Mouse (Mus musculus): ENCODE results near the gene Nudt22.
"Not testable (repeated sequence)": the region's sequence is repeated elsewhere in the genome, so short reads cannot be mapped to it uniquely, and the experiment has no call there.

Nudt22 gene

GRCm38 (mm10) chr19:6995255-6995991 is 494 bp downstream of the Nudt22 start:
- no peak for DNase-seq (ENCODE audit: low read depth, low spot score)

- DNase-seq (ENCODE audit: low read depth, low spot score) = no peak
Observed at GRCm38 (mm10) chr19:6994489-6994888, 1.4 kb downstream of the Nudt22 start.

GRCm38 (mm10) chr19:6994002-6994401 is 1.9 kb downstream of the Nudt22 start:
- no peak for DNase-seq (ENCODE audit: low read depth, low spot score)

GRCm38 (mm10) chr19:6993011-6993770 is 2.7 kb downstream of the Nudt22 start:
- DNase-seq (ENCODE audit: low read depth, low spot score) = no peak

- peak; percentile 98 for DNase-seq (ENCODE audit: low read depth, low spot score)
Observed at GRCm38 (mm10) chr19:6992011-6992858, 3.7 kb downstream of the Nudt22 start, which contains the start of gene Dnajc4. TSS of gene Dnajc4 (minus strand) at chr19:6992572.

- DNase-seq (ENCODE audit: low read depth, low spot score) = not testable (repeated sequence)
Observed at GRCm38 (mm10) chr19:6991166-6991565, 4.8 kb downstream of the Nudt22 start.

- DNase-seq (ENCODE audit: low read depth, low spot score) = no peak
Observed at GRCm38 (mm10) chr19:6990712-6991111, 5.2 kb downstream of the Nudt22 start.

- DNase-seq (ENCODE audit: low read depth, low spot score) = no peak
Observed at GRCm38 (mm10) chr19:6989251-6989650, 6.7 kb downstream of the Nudt22 start.

- no peak for DNase-seq (ENCODE audit: low read depth, low spot score)
Observed at GRCm38 (mm10) chr19:6987904-6988285, 8.0 kb downstream of the Nudt22 start.

- DNase-seq (ENCODE audit: low read depth, low spot score) = peak; percentile 65
Observed at GRCm38 (mm10) chr19:6987061-6987903, 8.6 kb downstream of the Nudt22 start, which contains the start of gene Vegfb. TSS of gene Vegfb (minus strand) at chr19:6987651.

- DNase-seq (ENCODE audit: low read depth, low spot score) = no peak
Observed at GRCm38 (mm10) chr19:6985951-6986708, 9.8 kb downstream of the Nudt22 start.

GRCm38 (mm10) chr19:6985300-6985699 is 10.6 kb downstream of the Nudt22 start:
- DNase-seq (ENCODE audit: low read depth, low spot score) = no peak

GRCm38 (mm10) chr19:6983621-6984020 is 12.3 kb downstream of the Nudt22 start:
- DNase-seq (ENCODE audit: low read depth, low spot score) = no peak

GRCm38 (mm10) chr19:6981465-6981864 is 14.5 kb downstream of the Nudt22 start:
- no peak for DNase-seq (ENCODE audit: low read depth, low spot score)

GRCm38 (mm10) chr19:6980381-6981093 is 15.4 kb downstream of the Nudt22 start, which contains the start of gene Fkbp2:
TSS of gene Fkbp2 (minus strand) at chr19:6980501.
- peak; percentile 99 for DNase-seq (ENCODE audit: low read depth, low spot score)

GRCm38 (mm10) chr19:6979486-6980380 is 16.2 kb downstream of the Nudt22 start:
- peak; percentile 99 for DNase-seq (ENCODE audit: low read depth, low spot score)

- DNase-seq (ENCODE audit: low read depth, low spot score) = peak; percentile 62
Observed at GRCm38 (mm10) chr19:6979001-6979479, 16.9 kb downstream of the Nudt22 start.

GRCm38 (mm10) chr19:6978639-6978974 is 17.3 kb downstream of the Nudt22 start:
- DNase-seq (ENCODE audit: low read depth, low spot score) = no peak

Data from CD4-positive, CD25-positive, alpha-beta regulatory T cell, adult 2 months (primary cell).